Mouse (Mus musculus) left cerebral cortex, postnatal 10 days (tissue): ENCODE measurements around the gene Tut7. TPM values are rescaled to one million over a fixed set of nuclear protein-coding genes. Genes with fewer than 3 reads are reported as not detected.
"Not testable (repeated sequence)": the region's sequence is repeated elsewhere in the genome, so short reads cannot be mapped to it uniquely, and the experiment has no call there.

Experiments
- DNase-seq, 2 experiments: peaks; one replicate each; pipeline ENCODE4 v3.0.0; 2021 to 2022; ENCODE audit warnings: low spot score in 2 of 2, mixed read lengths in 1 of 2; ENCODE audit errors: extremely low spot score in 1 of 2
- intact Hi-C: fragments of 180-260 bp; cut with DNase I; formaldehyde crosslinking; loops from one replicate; pipeline ENCODE4 v1.15.1; 2025
- total RNA-seq, 2 experiments: library from RNA; stranded (reverse); gene quantifications; 2 replicates each; pipeline ENCODE4 v1.2.3; 2021

Tut7 gene
- total RNA-seq = 10 to 100 TPM; 67.4 to 67.6 TPM

DNA sequence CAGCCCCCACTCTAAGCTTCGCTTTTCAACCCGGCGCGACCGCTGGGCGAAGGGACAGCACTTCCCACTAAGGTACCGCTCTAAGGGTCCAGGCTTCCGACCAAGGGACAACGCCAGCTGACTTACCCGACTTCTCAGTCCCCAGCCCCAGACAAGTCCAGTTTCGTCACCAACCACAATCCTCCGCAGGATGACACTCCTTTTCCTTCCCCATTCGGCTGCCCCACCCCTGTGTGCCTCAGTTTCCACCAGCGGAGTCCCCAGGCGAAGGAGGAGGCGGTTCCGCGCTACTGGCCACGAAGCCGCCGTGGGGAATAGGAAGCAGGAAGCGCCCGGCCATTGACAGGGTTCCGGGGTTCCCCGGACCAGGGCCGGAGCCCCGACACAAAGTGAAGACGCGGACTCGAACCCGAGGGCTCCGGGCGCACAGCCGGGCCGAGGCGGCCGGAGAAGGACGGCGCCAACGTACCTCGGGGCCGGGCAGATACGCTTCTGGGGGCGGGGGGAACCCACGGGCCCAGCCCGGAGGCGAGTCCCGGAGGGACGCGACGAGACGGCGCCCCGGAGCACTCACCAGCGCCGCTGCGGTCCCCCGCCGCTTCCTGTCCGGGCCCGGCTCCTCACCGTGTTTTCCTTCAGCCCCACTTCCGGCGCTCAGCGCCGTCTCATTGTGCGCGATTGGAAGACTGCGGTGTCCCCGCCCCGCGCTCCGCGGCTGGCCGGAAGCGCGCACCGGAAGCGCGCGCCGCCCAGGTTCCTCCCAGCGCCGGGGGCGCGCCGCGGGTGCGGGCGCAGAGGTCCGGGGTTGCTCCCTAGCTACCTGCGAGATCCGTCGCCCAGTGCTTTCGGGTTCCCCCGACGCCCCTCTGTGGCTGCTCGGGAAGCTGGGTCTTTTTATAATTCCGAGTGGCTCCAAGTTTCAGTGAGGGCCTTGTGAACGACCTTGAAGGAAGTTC, at the start of gene Tut7:
Gene Tut7 (minus strand): TSS at position 641 of the 956 bp plus-strand sequence.
- peak; percentile 90 to 97 for DNase-seq
- intact Hi-C loops = no loop called here

DNA sequence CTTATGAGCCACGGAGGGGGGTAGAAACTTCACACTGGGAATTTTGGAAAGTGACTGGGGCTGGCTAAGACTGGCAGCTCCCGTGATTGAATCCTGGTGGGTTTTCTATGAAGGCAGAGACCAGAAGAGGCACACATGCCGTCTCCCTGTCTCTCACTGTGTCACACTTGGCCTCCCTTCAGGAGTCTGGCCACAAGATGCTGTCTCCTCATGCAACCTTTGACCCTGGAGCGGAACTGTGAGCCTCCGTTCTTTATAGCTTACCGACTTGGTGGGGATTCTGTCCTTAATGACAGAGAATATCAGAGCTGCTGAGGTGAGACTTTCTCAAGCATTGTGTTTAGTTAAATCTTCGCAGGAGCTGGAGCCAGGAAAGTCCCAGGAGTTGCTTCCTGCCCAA, 49.5 kb upstream of the Tut7 start:
- intact Hi-C loops = no loop called here
- no peak for DNase-seq

DNA sequence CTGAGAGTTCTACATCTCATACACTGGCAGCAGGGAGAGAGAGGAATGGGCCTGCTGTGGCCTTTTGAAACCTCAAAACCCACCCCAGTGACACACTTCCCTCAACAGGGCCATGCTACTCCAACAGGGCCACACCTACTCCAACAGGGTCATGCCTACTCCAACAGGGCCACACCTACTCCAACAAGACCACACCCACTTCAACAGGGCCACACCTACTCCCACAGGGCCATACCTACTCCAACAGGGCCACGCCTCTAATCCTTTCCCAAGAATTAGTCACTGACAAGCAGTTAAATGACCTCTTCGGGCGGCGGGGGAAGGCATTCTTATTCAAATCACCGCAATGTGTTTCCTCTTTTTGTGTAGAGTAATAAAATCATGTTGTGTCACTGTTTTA, 47.1 kb upstream of the Tut7 start:
- no peak for DNase-seq
- intact Hi-C loops = no loop called here

DNA sequence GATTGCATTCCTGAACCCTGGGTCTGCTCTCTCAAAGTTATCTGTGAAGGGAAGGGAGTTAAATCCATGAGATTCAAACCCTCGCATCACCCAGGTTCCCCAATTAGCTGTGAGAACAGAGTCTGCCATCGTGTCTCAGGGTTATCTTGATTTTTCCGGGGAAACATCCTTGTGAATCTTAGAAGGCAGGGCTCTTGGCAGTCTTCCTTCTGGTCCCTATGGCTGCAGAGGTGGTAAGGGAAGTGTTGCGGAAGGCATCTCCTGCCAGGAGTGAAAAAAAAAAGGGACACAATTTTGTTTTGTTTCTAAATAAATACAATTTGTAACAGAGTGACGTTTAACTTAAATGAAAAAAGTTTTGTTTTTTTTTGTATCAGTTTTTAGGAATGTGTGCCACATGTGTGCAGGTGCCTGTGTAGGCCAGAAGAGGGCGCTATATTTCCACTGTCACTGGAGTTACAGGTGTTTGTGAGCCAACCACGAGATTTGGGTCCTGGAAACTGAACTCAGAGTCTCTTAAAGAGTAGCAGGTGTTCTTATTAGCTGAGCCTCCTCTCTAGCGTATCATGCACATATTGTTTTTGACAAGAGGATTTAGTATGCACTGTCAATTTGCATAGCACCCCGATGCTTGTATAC, 45.2 kb upstream of the Tut7 start:
- intact Hi-C loops = no loop called here
- DNase-seq = no peak

DNA sequence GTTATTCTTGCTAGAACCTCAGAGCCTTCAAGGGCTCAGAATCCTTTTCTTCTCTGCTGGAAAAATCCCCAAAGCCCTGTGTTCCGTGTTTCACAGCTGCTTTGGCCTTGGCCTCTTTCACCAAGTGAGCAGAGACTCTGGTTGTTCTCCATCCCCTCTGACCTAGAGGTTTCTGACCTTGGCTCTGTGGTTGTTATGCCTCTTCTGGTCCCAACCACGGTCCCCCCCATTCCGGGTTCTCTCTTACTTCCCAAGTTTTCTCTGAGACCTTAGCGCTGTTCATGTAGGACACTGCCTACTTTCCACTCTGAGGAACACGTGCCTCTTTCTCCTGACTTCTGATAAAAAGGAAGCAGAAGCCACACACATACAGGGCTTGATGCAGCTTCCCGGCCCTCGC, 44.2 kb upstream of the Tut7 start:
- DNase-seq = no peak
- intact Hi-C loops = no loop called here

DNA sequence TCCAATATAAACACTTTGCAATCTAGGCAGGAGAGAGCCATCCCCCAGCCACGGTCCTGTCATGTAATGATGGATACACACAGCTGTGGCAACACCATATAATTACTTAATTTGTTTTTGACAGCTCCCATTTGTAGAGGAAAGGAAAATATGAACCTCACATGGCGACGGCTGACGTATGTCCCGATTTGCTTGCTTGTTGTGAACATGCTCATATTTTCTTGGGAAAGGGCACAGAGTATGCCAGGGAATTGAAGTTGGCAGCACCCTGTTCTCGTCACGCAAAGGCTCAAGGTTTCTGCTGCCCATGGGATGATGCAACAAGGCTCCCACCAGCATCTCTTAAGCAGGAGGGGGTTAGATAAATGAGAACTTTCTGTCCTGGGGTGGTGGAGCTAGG, 36.6 kb upstream of the Tut7 start:
- intact Hi-C loops = loop anchor here (10.0 kb wide), 1 partner anchor 315 kb away; the partner anchor contains the start of gene Gas1
- DNase-seq = no peak

DNA sequence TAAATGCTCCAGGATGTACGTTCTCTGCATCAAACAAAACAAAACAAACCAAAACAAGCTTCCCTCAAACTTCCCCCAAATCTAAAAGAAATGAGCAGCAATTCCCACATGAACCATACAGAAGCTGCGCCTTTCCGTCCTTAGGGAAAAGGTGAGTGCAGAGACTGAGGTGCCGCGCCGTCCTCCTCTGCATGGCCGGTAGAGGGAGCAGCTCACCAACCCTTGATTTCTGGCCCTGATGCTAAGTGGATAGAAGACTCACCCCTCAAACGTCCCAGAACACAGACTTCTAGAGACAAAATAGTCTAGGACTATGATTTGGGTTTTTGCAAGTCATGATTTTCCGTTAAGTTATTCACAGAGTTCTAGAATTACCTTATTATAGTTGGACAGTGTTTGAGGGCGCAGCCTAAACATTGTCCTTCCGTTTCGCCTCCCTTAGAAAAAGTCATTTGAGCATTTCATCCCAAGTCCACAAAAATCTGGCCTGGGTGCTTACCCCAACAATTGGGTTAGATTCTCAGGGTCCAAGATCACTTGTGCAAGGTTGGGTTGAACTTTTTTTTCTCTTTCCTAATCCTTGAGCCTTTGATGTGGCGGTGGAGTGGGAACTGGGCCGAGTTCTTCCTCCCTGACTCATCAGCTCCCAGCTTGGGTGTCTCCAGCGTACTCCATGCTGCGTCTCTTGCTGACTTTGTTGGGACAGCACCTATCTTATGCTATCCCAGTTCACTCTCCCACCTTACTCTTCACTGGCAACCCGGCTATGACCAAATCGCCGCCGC, 33.5 kb upstream of the Tut7 start:
- peak; percentile 44 to 63 for DNase-seq
- intact Hi-C loops = loop anchor here (10.0 kb wide), 1 partner anchor 318 kb away; the partner anchor contains the start of gene Gas1

DNA sequence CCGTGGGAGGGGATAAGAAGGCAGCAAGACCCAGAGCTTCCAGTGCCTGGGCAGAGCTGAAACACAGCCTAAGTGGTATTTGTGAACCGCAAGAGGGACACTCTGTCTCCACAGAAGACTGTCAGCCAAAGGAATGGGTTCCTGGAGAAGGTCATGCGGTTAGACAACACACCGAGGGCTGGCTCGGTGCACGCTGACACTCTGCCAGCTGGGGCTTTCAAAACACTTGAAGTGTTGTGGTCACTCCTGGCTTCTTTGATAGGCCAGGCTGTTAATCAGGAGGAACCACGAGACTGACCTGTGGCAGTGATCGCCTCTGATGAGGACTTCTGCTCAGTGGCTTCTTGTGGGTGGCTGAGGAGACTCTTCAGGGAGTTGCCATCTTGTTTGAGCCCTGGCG, 30.5 kb upstream of the Tut7 start:
- intact Hi-C loops = loop anchor here (10.0 kb wide), 1 partner anchor 321 kb away; the partner anchor contains the start of gene Gas1

DNA sequence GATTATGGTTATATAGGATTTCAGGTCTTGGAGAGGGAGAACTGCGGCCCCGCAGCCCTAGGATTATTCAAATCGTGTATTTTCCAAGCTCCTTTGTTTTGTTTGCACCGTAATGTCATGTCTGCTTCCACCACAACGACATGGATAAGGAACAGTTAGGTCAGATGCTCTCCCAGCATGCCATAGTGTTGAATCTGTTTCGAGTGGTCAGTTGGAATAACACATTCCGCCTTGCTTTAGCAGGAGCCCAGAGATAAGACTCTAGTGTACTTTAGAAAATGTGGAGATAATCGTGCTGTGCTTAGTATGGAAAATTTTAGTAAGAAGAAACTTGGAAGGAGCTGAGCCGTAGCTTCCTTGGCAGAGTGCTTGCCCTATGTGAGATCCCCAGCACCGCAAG, 27.4 kb upstream of the Tut7 start:
- intact Hi-C loops = loop anchor here (10.0 kb wide), 1 partner anchor 324 kb away; the partner anchor contains the start of gene Gas1
- no peak for DNase-seq

More for the DNA sequence above, 30.5 kb upstream of the Tut7 start:
- DNase-seq = no peak

DNA sequence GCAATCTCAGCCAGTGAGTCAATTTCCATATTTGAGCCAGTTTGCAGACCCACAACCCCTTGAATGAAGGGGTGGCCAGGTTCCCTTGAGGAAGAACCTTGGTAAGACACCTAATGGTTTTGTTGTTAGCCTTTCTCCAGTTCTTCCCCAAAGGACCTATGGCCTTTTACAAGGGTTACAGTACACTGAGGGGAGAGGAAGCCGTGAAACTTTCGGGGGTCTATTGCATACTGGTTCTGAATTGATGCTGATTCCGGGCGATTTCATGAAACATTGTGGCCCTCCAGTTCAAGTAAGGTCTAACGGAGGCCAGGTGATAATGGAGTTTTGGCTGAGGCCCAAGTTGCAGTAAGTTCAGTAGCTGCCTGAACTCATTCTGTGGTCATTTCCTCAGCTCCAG, 21.7 kb upstream of the Tut7 start:
- no peak for DNase-seq
- intact Hi-C loops = loop anchor here (10.0 kb wide), 1 partner anchor 900 kb away; no protein-coding TSS in a partner anchor

DNA sequence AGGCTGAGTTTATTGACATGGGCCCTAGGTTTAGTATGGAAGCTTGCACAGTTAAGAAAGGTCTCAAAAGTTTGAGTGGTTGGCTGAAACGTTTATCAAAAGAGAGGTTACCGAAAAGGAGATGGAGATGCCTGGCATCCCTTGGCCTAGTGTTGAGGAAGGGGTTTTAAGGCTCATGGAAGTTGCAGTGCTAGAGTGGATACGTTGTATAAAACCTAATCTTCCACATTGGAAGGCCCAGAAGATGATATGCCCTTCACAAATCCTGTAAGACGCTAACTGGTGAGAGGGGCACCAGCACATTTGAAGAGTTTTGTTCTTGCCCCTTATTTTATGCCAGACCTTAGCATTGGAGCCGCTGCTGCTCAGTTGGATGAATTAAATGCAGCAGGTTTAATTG, 21.0 kb upstream of the Tut7 start:
- intact Hi-C loops = loop anchor here (2.0 to 10.0 kb wide), 2 partner anchors 625 to 901 kb away; no protein-coding TSS in a partner anchor
- DNase-seq = no peak

DNA sequence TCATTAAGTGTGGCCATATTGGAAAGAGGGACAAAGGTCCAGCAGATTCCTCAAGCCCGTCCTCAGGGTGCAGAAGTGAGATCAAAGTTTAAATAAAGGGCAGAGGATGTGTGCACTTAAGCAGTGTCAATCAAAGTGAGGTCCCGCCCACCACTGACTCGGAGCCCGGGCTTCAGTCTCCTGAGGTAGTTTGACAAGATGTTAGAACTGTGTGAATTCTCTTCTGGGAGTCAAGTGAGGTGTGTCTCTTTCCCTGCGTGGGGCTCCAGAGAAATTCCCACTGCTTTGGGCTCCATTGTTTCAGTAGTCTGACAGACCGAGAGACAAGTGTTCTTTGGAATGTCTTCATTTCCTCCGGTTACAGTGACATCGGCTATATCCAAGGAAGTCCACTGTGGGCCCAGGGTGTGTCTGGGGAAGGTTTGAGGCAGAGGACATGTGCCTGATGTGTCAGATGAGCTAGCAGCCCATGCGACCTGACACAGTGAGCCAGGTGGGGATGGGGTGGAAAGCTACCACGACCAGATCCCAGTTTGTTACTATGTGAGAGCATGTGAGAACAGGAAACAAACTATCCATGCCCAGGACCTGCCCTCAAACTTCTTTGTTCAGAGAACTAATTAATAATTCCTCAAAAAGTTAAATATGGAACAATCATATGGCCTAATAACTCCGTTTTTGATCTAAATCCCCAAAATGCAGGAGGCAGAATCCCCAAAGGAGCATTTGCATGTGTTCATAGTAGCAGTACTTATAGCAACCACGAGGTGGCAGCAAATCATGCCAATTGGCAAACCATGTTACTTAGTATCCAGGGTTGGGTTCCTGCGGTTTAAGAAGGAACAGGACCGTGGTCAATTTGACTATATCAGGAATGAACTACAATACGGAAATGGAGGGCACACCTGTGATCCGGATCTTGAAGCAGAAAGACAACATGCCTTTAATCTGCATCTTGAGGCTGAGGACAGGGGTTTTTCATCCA, 19.6 kb upstream of the Tut7 start:
- DNase-seq = peak; percentile 82 to 85
- intact Hi-C loops = loop anchor here (2.0 to 10.0 kb wide), 2 partner anchors 626 to 902 kb away; no protein-coding TSS in a partner anchor

DNA sequence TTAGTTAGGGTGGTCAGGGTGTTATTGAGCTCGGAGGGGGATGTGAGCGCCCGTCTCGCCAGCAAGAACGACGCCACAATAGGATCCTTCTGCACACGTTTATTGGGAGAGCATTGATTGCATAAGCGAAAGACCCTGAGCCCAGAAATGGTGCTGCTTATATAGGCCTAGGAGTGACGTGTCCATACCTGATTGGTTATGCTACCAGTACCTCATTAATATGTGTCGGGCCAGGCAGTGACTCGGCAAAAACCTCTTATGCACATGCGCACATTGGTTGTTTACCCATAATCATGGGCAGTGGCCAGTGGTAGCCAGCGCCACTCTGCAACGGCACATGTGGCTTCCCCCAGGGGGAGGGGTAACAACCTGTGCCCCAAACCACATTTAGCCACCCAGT, 18.8 kb upstream of the Tut7 start:
- intact Hi-C loops = loop anchor here (2.0 to 10.0 kb wide), 2 partner anchors 627 to 903 kb away; no protein-coding TSS in a partner anchor
- not testable (repeated sequence) for DNase-seq

DNA sequence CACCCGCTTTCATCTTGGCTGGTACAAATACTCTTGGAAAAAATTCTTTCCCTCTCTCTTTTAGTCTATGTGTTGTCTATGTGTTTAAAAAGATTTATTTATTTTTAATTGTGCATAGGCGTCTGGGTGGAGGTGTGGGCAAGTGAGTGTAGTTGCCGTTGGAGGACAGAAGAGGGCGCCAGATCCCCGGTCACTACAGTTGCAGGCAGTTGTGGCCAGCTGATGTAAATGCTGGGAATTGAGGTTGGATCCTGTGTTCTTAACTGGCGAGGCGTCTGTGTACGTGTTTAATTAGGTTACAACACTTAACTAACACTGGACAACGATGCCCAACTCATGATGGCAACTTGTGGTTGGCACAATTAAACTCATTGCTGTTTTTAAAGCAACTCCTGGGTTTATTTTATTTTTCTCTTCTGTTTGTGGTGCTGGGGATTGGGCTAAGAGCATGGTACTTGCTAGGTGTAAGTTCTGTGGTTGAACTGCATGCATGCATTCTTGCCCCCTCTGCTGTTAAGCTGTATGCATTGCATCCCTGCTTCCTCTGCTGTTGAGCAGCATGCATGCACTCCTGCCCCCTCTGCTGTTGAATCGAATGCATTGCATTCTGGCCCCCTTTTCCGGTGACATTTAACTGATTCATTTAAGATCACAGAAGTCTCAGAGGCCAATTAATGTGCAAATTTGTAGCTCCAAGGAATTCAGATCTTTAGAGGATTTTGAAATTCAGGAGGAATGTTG, 17.7 kb upstream of the Tut7 start:
- intact Hi-C loops = loop anchor here (10.0 kb wide), 1 partner anchor 904 kb away; no protein-coding TSS in a partner anchor
- DNase-seq = peak; percentile 80 to 88

DNA sequence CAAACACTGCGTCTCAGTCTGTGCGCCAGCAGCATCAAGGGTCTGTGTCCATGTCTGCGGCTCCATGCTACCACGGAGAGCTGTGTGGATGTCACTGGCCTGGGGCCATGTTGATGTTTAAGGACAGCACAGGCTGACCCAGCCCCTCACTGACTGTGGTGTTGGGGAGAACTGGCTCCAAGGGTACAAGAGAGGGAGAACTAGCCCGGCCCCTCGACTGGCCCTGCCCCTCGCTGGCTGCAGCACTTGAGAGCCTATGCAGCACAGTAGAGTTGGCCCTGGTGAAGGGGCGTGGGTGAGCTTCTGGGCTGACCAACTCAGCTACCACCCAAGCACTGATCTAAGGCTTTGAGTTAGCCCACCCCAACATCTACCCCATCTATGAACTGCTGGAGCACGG, 16.4 kb upstream of the Tut7 start:
- DNase-seq = no peak
- intact Hi-C loops = loop anchor here (10.0 kb wide), 1 partner anchor 1205 kb away; no protein-coding TSS in a partner anchor

DNA sequence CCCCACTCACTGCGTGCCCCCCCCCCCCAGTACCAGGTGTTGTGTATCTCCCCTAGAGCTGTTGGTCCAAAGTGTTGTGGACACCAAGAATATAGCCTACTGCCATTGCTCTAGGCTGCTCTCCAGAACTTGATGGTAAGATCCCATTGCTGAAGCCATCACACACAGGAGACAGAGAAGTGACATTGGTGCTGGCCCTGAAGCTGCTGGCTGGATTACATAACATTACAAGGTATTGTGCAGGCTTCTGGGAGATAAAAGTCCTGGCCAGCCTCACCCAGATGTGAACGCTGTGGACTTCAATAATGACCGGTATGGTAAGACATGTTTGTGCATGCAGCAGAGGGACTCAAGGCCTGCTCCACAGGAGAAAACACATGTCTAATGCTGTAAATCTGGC, 15.5 kb upstream of the Tut7 start:
- intact Hi-C loops = loop anchor here (10.0 kb wide), 1 partner anchor 1204 kb away; no protein-coding TSS in a partner anchor
- DNase-seq = no peak

DNA sequence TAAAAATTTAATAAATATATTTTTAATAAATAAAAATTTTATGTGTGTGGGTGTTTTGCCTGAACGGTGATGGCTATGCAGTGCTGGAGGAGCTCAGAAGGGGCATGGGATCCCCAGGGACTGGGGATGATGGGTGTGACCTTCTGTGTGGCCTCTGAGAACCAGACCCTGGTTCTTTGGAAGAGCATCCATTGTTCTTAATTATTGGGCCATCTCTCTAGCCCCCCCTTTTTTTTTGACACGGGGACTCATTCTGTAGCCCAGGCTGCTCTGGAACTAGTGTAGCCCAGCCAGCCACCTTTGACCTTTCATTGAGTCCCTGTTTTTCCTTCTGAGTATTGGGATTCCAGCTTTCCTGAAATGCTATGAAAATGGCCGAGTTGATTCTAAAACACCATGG, 13.9 kb upstream of the Tut7 start:
- no peak for DNase-seq
- intact Hi-C loops = loop anchor here (10.0 kb wide), 1 partner anchor 1202 kb away; no protein-coding TSS in a partner anchor
